Mouse (Mus musculus): ENCODE measurements at regions not wholly inside any gene's neighbourhood (a gene's known extent, or its start where the extent isn't known, plus 50 kb on each side); places are given as distances from the start of the nearest gene placed in this dataset.
"Not testable (repeated sequence)": the region's sequence is repeated elsewhere in the genome, so short reads cannot be mapped to it uniquely, and the experiment has no call there.

DNA sequence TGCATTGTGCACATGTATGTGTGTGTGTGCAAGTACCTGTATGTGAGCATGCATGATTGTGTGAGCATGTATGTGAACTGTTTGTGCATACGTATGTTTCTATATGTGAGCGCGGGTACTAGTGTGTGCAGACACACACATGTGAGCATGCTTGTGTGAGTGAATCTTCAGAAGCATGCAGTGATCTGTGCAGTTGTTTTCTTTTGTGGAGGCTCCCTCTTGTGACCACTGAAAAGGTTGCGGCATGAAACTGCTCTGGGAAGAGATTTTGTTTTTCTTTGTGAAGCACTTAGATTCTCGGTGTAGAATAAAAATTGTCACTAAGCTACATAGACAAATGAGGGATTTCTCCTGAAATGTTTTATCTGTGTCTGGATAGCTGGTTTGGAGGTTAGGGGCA lies 189.2 kb upstream of the Rapgef5 start:
- DNase-seq, result not testable (repeated sequence)

DNA sequence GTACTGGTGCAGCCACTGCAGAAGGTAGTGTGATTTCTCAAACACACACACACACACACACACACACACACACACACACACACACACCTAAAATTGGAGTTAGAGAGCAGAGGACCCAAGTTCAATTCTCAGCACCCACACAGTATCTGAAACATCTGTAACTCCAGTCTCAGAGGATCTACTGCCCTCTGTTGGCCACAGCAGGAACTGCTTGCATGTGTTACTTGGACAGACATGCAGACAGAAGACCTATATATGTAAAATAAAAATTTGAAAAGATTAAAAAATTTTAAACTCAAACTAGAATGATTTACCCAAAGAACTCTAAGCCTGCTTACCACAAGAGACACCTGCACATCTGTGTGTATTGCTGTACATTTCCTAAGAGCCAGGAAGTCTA lies 185.9 kb upstream of the Rapgef5 start:
- DNase-seq, result no peak

DNA sequence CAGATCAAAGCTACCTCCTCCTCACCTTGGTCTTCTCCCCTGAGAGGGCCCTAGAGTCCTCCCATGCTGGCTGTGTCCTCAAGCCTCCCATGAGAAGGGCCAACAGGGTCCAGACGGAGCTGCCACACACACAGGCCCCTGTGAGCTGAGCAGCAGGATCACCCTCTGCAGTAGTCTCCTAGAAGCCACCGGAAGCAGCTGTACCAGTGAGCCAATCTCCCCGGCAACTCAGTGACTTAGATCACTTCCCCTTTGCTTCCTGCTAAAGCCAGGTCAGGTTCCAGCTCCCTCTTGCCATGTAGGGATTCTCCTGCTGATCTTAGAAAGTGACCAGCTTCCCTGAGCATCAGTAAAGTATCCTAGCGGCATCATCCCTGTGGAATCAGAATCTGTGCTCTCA lies 179.4 kb upstream of the Rapgef5 start:
- DNase-seq, result no peak

DNA sequence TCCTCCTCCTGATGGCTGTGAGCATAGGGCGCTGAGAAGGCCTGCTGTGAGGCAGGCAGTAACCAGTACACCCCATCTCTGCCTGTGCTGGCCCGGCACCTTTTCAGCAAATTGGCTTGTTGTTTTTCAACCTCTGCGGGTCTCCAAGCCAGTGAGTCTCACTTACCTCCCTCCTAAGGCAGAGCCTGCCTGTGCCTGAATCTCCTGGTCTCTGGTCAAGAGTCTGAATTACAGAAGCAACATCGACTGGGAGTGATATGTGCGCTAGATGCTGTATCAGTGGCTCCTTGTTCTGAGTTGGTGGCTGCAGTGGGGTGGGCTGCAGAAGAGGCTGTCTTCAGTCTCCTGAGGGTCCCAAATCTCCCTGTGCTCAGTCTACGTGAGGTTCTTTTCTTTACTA lies 174.0 kb upstream of the Rapgef5 start:
- DNase-seq, result no peak

DNA sequence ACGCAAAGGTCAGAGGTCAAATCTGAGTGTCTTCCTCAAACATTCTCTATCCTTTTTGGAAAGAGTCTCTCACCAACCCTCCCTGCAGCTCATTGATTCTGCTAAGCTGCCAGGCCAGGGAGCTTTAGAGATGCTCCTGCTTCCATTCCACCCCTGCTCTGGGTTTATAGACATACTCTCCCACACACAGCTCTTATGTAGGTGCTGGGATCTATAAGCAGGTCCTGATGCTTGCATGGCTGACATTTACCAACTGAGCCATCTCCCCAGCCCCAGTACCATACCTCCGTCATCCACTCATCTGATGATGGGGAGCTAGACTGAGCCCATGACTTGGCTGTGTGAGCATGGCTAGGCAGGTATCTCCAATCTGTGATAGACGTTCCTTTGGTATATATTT lies 173.2 kb upstream of the Rapgef5 start:
- DNase-seq, result no peak

DNA sequence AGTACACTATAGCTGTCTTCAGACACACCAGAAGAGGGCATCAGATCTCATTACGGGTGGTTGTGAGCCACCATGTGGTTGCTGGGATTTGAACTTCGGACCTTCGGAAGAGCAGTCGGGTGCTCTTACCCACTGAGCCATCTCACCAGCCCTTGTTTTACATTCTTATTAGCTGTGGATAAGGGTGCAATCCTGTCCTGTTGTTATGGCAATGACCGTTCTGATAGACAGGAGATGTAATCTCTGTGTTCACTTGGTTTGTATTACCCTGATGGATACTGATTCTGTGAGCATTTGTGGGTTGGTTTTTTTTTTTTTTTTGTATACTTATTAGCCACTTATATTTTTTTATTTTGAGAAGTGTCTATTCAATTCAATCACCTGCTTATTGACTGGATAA lies 172.7 kb upstream of the Rapgef5 start:
- not testable (repeated sequence) for DNase-seq

DNA sequence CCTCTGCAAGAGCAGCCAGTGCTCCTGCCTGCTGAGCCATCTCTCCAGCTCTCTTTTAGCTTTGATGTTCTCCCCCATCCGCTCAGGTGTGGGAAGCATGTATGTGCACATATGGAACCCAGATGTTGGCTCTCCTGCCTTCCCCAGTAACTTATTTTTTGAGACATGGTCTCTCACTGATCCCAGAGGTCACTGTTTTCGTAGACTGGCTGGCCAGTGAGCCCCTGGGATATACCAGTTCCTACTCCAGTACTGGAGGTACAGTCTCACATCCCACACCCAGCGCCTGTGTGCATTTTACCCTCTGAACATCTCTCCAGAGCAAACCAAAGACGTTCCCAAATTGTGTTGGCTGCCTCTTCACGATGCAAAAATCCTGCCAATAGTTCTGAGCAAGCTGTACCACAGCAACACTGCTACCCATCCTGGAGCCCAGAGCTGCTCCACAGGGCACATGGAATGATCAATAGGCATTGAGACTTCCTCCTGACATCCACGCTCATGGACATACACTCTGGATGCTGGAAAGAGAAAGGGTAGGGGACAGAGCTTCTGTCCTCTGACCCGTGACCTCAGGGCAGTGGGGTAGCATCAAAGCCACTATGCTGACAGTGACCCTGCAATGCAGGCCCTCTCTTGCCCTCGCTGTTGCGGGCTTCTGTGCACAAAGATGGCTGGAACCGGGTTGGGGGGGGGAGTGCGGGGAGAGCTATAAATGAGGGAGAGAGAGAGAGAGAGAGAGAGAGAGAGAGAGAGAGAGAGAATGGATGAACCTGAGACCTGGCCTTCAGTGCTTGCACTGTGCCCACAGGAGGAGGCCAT lies 171.8 kb upstream of the Rapgef5 start:
- DNase-seq, result no peak

DNA sequence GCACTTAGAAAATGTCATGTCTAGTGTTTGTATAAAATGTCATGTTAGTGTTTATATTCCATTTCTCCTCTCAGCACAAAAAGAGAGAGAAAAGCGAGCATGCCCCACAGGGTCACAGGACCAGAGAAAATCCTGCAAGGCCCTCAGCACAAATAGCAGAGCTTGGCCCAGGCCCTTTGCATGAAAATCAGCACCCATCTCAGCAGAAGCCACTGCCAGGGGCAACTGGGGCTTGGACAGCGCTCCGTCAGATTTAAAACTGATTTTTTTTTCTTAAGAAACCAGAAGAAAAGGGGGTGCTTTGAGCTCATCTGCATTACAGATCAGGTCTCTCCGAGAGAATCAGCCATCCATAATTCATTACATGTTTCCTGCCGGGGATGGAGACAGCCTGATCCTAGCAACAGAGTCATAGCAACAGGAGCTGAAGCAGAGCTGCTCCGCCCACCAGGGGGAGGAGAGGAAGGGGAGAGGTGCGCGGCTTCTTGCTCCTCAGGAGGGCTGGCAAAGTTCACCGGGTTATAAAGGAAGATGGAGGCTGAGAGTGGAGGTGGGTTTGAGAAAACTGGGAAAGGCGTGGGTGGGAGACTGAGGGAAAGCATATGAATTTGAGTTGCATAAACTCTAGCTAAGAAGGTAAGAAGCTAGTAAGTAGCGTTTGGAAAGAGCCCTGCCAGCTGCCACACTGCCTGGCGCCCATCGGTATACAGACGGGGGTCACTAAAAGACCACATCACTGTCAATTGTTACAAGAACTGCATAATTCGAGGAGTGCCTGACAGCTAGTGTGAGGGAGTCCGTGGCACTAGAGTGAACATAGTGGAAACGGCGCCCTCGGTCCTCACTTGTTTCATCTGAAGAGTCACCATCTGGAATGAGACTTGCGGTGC lies 170.9 kb upstream of the Rapgef5 start:
- no peak for DNase-seq

DNA sequence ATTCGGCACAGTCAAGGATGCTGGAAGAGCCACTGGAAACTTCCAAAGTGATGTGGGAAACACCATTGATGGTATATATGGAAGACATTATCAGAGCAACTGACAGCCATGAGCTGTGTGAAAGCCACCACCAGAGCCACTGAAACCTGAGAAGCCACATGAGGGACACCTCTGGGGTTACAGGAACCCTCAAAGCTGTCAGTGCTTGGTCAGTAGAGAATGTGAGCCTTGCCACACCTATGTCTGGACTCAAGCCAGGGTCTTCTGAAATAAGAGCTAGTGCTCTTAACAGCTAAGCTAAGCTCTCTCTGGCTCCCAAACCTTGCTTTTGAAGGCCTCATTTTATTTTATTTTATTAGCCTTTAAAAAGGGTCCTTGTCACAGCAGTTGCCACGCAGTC lies 170.2 kb upstream of the Rapgef5 start:
- DNase-seq, result no peak

DNA sequence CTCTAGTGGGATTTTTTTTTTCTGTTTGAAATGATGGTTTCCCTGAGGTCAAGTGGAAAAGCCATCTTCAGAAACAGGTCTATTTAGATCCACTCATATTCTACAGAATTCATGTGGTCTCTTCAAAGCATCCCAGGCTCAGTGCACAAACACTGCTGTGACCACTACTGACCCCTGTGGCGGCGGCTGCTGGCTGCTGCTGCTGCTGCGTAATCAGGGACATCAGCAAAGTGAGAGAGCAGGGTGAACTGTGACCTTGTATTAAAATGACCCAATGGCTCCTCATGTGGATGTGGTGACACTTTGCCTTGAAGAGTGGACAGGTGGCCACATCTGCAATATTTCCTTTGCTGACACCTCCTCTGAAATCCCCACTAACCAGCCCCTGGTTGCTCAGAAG lies 169.1 kb upstream of the Rapgef5 start:
- no peak for DNase-seq

DNA sequence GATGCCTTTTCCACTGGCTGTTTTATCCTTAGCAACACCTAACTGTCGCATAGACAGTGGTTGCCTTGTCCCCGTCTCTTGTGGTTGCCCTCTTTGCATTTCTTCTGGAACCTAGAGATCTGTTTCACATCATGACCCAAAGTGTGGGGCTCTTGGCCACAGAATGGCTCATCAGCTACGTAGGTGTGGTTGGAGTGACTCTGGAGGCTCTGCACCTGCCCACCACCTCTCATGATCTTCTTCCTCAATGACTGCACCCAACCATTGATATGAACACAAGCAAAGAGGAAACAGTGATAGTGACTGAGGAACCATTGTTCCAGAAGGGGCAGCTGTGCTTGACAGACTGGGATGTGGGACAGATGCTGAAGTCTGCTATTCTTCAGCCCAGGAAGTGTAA lies 167.8 kb upstream of the Rapgef5 start:
- DNase-seq, result no peak

DNA sequence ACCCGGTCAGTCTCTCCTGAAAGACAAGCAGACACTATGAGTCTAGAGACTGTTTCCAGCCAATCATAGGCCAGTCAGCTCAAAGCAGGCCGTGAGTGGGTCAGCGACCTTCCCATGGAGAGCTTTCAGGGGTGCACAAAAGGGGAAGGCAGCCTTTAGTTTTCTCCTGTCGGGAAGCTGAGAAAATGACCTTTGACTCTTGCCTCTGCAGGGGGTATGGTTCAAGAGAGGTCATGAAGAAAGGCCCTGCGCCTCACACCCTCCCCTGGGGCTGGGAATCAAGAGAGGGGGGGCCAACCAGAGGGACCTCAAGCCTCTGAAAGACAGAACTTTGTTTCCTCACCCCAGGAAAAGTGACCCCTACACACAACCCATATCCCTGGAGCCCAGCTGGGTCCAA lies 164.4 kb upstream of the Rapgef5 start:
- no peak for DNase-seq

DNA sequence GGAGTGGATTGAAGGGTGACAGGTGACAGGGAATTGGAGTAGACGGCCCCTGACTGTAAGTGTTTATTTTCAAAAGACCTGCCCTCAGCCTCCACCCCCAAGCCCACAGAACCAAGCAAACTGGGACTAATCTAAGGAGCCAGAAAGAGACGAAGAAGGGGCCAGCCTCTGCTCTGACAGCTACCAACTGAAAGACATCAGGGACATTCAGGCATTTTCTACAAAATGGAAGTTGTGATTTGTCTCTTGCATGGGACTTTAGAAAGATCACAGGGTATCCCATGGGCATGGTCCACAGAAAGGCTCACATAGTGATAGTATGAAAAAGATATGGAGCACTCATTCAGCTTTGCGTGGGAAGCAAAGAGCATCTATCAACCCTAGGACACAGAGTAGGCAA lies 163.8 kb upstream of the Rapgef5 start:
- DNase-seq, result no peak

DNA sequence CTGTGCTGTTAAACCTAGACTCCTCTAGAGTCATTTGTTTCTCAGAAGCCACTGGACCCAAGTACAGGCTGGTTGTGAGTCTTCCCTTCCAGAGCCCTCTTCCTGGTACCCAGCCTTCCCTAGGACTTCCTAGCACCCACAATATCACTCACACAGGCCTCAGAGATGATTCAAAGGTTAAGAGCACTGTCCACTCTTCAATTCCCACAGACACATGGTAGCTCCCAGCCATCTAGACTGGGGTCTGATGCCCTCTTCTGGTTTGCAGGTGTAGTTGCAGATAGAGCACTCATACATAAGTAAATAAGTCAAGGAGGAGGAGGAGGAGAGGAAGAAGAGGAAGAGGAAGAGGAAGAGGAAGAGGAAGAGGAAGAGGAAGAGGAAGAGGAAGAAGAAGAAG lies 163.3 kb upstream of the Rapgef5 start:
- DNase-seq, result no peak

DNA sequence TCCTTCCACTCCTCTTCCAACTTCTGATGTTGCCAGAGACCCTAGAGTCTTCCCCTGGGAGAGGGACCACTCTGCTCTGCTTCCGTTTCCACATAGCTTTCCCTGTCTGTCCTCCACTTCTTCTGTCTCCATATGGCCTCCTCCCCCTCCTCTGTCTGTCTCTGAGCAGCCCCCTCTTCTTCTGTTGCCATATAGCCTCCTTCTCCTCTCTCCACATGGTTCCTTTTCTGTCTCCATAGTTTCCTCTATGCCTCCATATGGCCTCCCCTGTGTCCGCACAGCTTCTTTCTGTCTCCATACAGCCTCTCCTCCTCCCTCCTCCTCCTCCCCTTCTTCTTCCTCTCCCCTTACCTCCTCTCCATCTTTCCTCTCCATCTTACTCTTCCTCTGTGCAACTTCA lies 158.5 kb upstream of the Rapgef5 start:
- no peak for DNase-seq

DNA sequence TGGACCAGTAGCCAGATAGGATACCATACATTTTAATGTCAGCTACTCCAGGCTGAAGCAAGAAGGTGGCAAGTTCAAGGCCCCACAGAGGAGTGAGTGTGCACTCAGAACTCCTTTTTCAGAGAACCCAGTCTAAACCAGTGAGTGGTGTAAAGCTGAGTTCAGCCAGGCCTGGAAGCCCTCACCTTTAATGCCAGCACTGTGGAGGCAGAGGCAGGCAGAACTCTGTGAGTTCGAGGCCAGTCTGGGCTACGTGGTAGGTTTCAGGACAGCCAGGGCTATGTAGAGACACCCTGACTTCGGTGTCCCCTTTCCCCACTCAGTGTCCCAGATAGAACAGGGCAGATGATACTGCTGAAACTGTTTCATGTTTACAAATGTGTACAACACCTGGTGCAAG lies 157.4 kb upstream of the Rapgef5 start:
- DNase-seq, result peak; percentile 34

DNA sequence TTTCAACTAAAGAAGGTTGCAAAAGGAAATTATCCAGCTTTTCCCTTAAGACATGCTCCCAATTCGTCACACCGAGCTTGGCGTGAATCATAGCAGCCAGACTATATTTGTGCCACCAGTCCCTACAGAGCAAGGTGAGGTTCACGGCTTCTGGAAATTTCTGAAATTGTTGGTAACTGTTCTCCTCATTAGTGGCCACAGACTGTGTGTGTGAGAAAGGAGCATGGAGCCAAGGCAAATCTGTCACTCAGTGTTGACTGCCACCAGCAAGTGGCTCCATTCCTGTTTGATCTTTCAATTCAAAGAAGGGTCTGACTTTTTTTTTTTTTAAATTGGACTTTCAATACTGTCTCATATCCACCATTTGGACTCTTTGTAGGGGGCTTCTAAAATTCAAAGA lies 156.1 kb upstream of the Rapgef5 start:
- peak; percentile 11 for DNase-seq

DNA sequence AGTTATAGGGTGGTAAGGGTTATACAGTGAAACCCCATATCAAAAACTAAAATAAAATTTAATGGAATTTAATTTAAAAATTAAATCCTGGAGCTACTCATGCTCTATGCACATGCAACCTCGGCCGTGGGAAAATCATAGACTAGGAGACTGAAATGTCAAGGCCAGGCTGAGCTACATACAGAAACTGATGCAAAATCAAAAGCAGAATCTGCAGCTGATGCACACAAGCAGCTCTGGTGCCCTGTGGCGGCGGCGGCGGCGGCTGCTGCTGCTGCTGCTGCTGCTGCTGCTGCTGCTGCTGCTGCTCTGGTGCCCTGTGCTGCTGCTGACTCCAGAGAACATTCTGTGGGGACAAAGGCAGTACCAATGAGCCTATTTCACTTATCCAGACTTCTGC lies 154.5 kb upstream of the Rapgef5 start:
- DNase-seq, result peak; percentile 33

DNA sequence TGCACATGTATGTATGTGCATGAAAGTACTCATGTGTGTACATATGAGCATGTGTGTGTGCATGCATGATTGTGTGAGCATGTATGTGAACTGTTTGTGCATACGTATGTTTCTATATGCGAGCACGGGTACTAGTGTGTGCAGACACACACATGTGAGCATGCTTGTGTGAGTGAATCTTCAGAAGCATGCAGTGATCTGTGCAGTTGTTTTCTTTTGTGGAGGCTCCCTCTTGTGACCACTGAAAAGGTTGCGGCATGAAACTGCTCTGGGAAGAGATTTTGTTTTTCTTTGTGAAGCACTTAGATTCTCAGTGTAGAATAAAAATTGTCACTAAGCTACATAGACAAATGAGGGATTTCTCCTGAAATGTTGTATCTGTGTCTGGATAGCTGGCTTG lies 152.8 kb upstream of the Rapgef5 start:
- peak; percentile 28 for DNase-seq

DNA sequence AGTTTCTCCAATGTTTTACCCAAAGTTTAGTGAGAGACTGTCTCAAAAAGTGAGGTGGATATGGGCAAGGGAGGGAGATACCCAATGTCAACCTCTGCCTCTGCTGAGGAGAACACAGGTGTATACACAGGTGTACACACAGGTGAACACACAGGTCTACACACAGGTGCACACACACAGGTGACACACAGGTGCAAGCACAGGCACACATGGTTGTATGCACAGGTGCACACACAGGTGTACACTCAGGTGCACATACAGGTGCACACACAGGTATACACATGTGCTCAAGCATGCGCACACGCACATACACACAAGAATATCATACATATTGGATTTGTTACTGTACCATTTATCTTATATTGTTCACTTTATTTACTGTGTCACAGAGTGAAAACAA lies 151.1 kb upstream of the Rapgef5 start:
- peak; percentile 66 for DNase-seq

DNA sequence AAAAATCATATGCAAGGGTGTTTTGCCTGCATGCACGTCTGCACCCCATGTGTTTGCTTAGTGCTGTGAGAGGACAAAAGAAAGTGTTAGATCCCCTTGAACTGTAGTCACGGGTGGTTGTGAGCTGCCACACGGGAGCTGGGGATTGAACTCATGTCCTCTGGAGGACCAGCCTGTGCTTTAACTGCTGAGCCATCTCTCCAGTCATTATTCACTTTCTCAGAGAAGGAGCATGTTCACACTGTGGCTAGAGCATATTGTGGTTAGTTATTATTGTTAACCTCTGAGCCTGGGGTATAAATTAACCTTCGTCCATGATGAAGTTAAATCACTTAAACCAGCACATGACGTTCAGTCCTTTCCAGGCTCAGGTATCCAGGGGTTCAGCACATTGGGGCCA lies 150.4 kb upstream of the Rapgef5 start:
- peak; percentile 59 for DNase-seq

DNA sequence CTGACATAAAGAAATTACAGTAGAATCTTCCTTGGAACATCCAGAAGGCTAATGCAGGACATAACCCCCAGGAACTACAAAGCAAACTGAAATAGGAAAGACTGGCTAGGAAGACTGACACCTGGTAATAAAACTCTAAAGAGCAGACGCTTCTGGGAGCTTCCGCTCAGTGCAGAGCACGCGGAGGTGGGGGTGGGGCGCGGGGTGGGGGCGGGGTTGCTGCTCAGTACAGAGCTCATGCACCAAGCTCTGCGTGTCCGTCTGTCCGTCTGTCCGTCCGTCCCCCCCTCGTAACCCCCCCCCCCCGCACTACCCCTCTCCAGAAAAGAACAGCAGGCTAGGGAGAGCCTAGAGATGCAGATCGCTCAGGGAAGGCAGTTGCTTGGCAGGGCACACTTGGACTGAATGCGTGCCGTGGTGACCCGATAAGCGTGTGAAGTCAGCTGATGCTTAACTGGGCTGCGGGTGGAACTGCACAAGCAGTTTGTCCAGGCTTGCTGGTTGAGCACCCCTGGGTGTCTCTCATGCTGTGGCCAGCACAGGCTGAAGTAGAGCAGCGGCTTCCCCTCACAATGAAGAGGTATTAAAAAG lies 137.9 kb upstream of the Rapgef5 start:
- DNase-seq, result no peak

DNA sequence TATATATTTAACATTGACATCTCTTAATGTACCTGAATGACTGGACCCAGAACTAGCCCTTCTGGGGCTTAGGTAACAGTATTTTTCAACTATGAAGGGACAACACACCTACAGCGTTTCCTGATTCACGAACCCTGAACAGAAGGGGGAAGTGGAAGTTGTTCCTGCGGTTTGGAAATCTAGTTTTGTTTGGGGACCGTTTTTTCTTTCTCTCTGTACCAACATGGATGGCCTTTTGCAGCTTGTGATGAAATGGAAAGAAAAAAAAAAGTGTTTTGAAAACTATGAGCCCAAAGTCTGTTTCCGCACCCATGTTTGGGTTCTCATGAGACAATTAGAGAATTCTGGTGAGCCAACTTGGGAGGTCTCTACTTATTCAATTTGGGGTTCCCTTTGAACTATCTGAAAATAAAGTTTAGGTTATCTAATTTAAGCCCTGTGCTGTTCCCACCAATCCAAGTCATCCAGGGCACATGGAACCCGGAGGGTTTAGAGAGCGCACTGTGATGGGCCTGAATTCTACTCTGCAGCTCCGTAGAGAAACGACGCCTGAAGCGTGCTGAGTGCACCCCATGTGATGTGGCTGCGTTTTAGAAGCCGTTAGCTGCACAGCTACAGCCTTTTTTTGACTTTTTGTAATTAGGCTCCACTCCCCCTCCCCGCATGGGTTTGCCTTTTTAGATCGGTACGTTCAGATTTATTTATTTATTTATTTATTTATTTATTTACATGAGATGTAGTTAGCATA lies 137.0 kb upstream of the Rapgef5 start:
- DNase-seq, result no peak

All from heart, adult 11 months (tissue).